Mouse (Mus musculus) embryonic facial prominence, embryonic 11.5 days (tissue): Measurements from ENCODE around the gene Otog. TPM values are rescaled to one million over a fixed set of nuclear protein-coding genes. Genes with fewer than 3 reads are reported as not detected.

Experiments
- ATAC-seq: fragments of 200-750 bp; cut with Nextera tagmentation; replicated peaks from 2 replicates; pipeline ENCODE4 v1.8.0; 2017; ENCODE audit warnings: low read depth; ENCODE audit not compliant: insufficient number of reproducible peaks, low FRiP score, low TSS enrichment
- DNase-seq: peaks from one replicate; pipeline ENCODE4 v3.0.0-alpha.2; 2015; ENCODE audit warnings: low spot score
- H3K27ac ChIP-seq: fragments of 300-500 bp; sonication (generic); replicated peaks from 2 replicates; pipeline ENCODE4 v1.5.1; 2014; ENCODE audit warnings: mild to moderate bottlenecking, low read depth, low read length, control low read depth
- H3K27me3 ChIP-seq: fragments of 300-500 bp; sonication (generic); 2 replicates; pipeline ENCODE4 v1.6.1; 2014; ENCODE audit warnings: mild to moderate bottlenecking, low read length, moderate library complexity, mixed read lengths; ENCODE audit not compliant: control insufficient read depth, insufficient read depth
- H3K36me3 ChIP-seq: fragments of 300-500 bp; sonication (generic); replicated peaks from 2 replicates; pipeline ENCODE4 v1.6.1; 2014; ENCODE audit warnings: low read depth, mild to moderate bottlenecking, low read length, moderate library complexity, mixed read lengths; ENCODE audit not compliant: control insufficient read depth, insufficient read depth
- H3K4me1 ChIP-seq: fragments of 300-500 bp; sonication (generic); 2 replicates; pipeline ENCODE4 v1.6.1; 2014; ENCODE audit warnings: low read length, mixed read lengths; ENCODE audit not compliant: control insufficient read depth, insufficient read depth
- H3K4me2 ChIP-seq: fragments of 300-500 bp; sonication (generic); 2 replicates; pipeline ENCODE4 v1.6.1; 2014; ENCODE audit warnings: low read depth, mild to moderate bottlenecking, control low read depth, low read length, moderate library complexity
- H3K4me3 ChIP-seq: fragments of 300-500 bp; sonication (generic); 2 replicates; pipeline ENCODE4 v1.5.1; 2014; ENCODE audit warnings: low read depth, low read length, control low read depth
- H3K9ac ChIP-seq: fragments of 300-500 bp; sonication (generic); replicated peaks from 2 replicates; pipeline ENCODE4 v1.6.1; 2014; ENCODE audit warnings: mild to moderate bottlenecking, control low read depth, low read length
- H3K9me3 ChIP-seq: fragments of 300-500 bp; sonication (generic); replicated peaks from 2 replicates; pipeline ENCODE4 v1.6.1; 2016; ENCODE audit warnings: mild to moderate bottlenecking, low read length, inconsistent platforms, mixed read lengths; ENCODE audit not compliant: control insufficient read depth
- WGBS: fragments of 180-500 bp; shearing (Covaris S2); extraction: QIAGEN DNeasy Blood & Tissue Kit; methylation state at CpG from one replicate; pipeline ENCODE4 v1.1.7; 2014; 5-methylcytosine and 5-hydroxymethylcytosine counted together
- polyA plus RNA-seq: library from polyadenylated mRNA; unstranded; fragments of >200 nt; fragmentation: Nextera tagmentation; extraction: Ambion mirVana; gene quantifications from 2 replicates; pipeline ENCODE4 v1.2.1, GENCODE M21; 2014

Otog gene
- polyA plus RNA-seq, 1 experiment from 2014 or later, result 0.21 TPM

DNA sequence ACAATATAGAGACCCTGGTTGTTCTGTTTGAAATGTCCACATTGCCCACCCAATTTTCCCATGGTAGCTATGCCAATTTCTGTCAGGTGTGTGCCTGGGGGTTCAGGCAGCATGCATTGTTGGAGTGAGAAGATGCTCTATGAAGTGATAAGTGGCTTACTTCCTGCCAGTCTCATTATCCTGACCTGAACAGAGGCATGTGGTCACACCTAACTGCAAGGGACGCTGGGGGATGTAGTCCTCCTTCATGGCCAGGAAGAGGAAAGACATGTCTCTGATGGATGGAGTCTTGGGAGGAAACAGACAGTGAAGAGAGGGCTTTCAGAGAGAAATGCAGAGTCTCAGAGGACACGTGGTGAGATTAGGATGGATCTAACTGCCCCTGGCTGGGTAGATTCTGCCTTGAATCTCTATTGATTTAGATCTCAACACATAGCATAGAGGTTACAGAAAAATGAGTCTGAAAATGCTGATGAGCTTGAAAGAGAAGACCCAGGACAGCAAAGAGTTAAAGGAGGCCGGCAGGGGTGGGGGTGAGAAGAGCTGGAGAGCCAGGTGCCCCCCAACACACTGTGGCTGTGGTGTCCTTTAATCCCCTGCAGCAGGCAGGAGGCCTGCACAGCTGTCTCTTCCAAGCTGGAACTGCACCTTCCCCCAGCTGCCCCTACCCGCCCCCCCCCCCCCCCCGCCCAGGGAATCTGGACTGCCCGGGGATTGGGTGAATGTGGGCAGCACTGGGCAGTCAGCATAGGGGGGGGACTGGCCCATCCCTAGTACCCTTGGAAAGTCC lies 73.6 kb downstream of the Otog start:
- 43% methylated on average over 6 of the region's 6 CpGs for WGBS

DNA sequence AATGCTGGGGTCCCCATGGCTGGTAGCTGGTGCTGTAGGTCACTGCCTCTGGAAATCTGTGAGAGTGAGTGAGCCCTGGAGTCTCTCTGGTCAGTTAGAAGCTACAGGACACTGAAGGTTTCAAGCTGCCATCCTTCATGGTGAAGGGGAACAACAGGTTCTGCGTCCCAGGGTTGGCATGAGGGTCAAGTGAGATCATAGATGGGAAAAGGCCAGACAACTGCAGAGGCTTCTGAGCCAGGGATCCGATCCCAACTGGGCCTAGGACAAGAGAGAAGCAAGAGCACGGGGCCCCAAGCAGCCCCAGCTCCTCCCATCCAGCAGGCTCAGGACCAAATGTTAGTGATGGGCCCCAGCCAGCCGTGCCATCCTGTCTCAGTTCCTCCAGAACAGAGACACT lies 74.9 kb downstream of the Otog start:
- Histone ChIP-seq H3K4me3 (no peak overlapping the region), H3K4me2 (no peak overlapping the region), H3K27ac (no peak overlapping the region), H3K36me3 (no peaks in the 10 kb centered on the region), H3K27me3 (no peaks in the 10 kb centered on the region; the same call in 1 of the 2 replicates), H3K9me3 (no peaks in the 10 kb centered on the region), H3K4me1 (peaks cover 3% of the 10 kb centered on the region; the same call in 1 of the 2 replicates), H3K9ac (no peak overlapping the region)
- 74% methylated on average over 4 of the region's 4 CpGs for WGBS
- ATAC-seq (no peak), DNase-seq (no peak)

More for the DNA sequence above, 73.6 kb downstream of the Otog start:
- ATAC-seq (no peak), DNase-seq (no peak)
- no peaks in the 10 kb centered on the region; the same call in 1 of the 2 replicates for H3K27me3 ChIP-seq
- H3K9me3 ChIP-seq, result no peaks in the 10 kb centered on the region
- no peak overlapping the region for H3K27ac ChIP-seq
- H3K4me2 ChIP-seq, result no peak overlapping the region
- no peak overlapping the region for H3K4me3 ChIP-seq
- peaks cover 3% of the 10 kb centered on the region; the same call in 1 of the 2 replicates for H3K4me1 ChIP-seq
- H3K9ac ChIP-seq, result no peak overlapping the region
- H3K36me3 ChIP-seq, result no peaks in the 10 kb centered on the region

DNA sequence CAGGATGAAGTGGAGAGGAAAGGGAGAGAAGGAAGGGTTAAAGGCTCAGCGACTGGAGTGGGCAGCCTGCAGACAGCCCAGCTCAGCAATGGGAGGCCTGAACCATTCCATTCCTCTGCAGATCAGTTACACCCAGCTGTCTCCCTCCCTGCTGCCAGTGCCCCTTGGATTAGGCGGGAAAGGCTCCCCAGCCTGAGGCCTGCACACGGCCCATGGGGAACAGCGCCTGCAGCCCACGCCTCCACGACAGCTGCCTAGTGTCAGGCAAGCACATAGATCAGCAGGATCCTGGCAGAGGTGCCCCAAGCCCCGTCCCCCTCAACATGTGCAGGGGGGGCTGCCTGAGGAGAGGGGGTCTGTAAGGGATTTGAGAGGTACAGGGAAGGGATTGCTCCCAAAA lies 76.2 kb downstream of the Otog start:
- Histone ChIP-seq H3K9ac (0 out of 2 replicates have a peak overlapping the region, but pooled peaks have one; percentile 22), H3K4me3 (no peak overlapping the region), H3K27ac (no peak overlapping the region), H3K36me3 (no peaks in the 10 kb centered on the region), H3K27me3 (no peaks in the 10 kb centered on the region; the same call in 1 of the 2 replicates), H3K4me1 (peaks cover 3% of the 10 kb centered on the region; the same call in 1 of the 2 replicates), H3K9me3 (no peaks in the 10 kb centered on the region), H3K4me2 (no peak overlapping the region)
- 11% methylated on average over 7 of the region's 7 CpGs for WGBS
- DNase-seq (peak; percentile 44), ATAC-seq (peak; percentile 59; the same call in 1 of the 2 replicates)

DNA sequence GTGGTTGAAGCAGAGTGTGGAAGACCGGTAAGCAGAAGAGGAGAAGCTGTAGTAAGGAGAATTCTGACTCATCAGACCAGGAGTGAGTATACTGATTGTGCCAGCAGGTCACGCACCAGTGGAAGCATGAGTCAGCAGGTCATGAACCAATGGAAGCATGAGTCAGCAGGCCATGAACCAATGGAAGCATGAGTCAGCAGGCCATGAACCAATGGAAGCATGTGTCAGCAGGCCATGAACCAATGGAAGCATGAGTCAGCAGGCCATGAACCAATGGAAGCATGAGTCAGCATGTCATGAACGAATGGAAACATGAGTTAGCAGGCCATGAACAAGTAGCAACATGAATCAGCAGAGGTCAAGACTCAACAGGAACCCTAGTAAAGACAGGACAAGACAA lies 80.5 kb downstream of the Otog start:
- WGBS, result 93% methylated on average over 3 of the region's 3 CpGs
- ATAC-seq, result no peak

DNA sequence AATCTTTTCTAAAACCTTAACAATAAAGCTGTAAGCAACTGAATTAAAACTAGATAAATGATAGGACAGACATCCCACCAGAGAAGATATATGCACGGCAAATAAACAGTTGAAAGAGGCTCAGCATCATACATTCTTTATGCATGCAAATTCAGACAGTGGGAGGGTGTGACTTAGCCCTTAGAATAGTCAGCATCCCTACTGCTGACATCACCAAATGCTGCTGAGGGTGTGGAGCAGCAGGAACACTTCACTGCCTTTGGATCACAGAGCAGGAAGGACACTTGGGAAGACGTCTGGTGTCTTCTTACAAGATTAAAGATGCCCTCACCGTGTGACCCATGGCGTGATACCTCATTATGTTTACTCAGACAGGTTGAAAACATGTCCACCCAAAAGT lies 87.1 kb downstream of the Otog start:
- no peak overlapping the region for H3K9ac ChIP-seq
- no peak overlapping the region for H3K4me2 ChIP-seq
- ATAC-seq (no peak), DNase-seq (no peak)
- H3K4me1 ChIP-seq, result no peaks in the 10 kb centered on the region
- no peaks in the 10 kb centered on the region for H3K27me3 ChIP-seq
- 64% methylated on average over 4 of the region's 4 CpGs for WGBS
- no peaks in the 10 kb centered on the region for H3K9me3 ChIP-seq
- H3K36me3 ChIP-seq, result no peaks in the 10 kb centered on the region
- no peak overlapping the region for H3K4me3 ChIP-seq
- H3K27ac ChIP-seq, result no peak overlapping the region

More for the DNA sequence above, 80.5 kb downstream of the Otog start:
- Histone ChIP-seq H3K27me3 (no peaks in the 10 kb centered on the region), H3K9me3 (no peaks in the 10 kb centered on the region), H3K9ac (no peak overlapping the region), H3K36me3 (no peaks in the 10 kb centered on the region), H3K4me1 (no peaks in the 10 kb centered on the region), H3K4me2 (no peak overlapping the region), H3K27ac (no peak overlapping the region), H3K4me3 (no peak overlapping the region)
- no peak for DNase-seq

DNA sequence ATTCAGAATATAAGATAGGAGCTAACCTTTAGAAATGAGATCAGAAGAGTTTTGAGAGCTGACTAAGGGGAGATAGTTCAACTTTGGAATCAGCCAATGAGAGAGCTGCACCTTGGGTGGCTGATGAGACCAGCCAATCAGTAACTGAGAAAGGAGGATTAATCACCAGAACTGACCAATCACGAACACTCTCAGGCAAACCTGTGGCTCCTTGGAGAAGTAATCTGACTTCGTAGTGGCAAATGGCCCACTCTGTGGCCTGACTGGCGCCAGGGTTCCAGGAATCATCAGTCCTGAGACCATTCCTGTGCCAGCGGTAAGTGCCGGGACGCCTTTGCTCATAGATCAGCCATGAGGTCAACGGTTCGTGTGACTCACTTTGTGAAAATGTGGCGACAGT lies 96.6 kb downstream of the Otog start:
- DNase-seq (no peak), ATAC-seq (no peak)
- 85% methylated on average over 9 of the region's 9 CpGs for WGBS

DNA sequence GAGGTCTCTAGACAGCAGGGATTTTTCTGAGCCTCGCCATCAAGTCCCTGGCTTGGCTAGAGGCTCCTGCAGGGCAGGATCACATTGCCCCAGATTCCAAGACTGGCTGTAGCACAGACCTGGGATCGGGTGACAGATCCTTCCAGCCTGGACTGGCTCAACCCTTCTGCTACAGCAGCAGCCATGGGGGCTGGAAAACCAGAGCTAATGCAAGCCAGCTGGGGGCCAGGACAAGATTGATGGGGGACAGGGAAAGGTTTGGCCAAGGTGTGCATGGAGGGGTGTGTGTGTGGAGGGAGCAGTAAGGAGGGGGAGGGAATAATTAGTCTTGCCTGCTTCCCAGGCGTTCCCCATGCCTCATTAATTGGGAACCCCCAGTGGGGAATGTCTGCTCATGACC lies 99.0 kb downstream of the Otog start:
- no peaks in the 10 kb centered on the region for H3K9me3 ChIP-seq
- no peak overlapping the region for H3K4me2 ChIP-seq
- no peaks in the 10 kb centered on the region for H3K36me3 ChIP-seq
- H3K27ac ChIP-seq, result no peak overlapping the region
- H3K4me3 ChIP-seq, result no peak overlapping the region
- H3K9ac ChIP-seq, result no peak overlapping the region
- DNase-seq, result peak; percentile 60
- H3K4me1 ChIP-seq, result peaks cover 3% of the 10 kb centered on the region; the same call in 1 of the 2 replicates
- 25% methylated on average over 3 of the region's 3 CpGs for WGBS
- no peaks in the 10 kb centered on the region for H3K27me3 ChIP-seq
- peak; percentile 67 for ATAC-seq

More for the DNA sequence above, 96.6 kb downstream of the Otog start:
- no peak overlapping the region for H3K4me3 ChIP-seq
- H3K27me3 ChIP-seq, result no peaks in the 10 kb centered on the region
- H3K4me2 ChIP-seq, result no peak overlapping the region
- H3K27ac ChIP-seq, result no peak overlapping the region
- H3K9ac ChIP-seq, result no peak overlapping the region
- peaks cover 3% of the 10 kb centered on the region; the same call in 1 of the 2 replicates for H3K4me1 ChIP-seq
- no peaks in the 10 kb centered on the region for H3K9me3 ChIP-seq
- H3K36me3 ChIP-seq, result no peaks in the 10 kb centered on the region

DNA sequence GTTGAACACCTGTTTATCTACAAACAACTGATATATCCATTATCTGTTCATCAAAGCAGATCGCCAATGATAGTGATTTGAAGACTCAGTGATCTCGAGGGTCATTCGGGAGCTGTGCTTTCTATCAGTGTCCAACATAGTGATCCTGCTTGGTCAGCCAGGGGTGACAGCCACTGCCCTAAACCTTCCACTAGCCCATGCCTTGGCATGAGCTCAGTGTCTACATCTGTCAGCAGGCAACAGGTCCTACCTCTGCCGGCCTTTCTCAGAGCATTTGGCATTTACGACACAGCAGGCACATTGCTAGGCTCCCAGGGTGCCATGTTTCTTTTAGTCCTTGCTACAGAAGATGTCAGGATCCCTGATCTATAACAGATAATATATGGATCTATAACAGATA lies 99.5 kb downstream of the Otog start:
- Histone ChIP-seq H3K27me3 (no peaks in the 10 kb centered on the region), H3K36me3 (no peaks in the 10 kb centered on the region), H3K27ac (no peak overlapping the region), H3K4me2 (no peak overlapping the region), H3K4me1 (peaks cover 3% of the 10 kb centered on the region; the same call in 1 of the 2 replicates), H3K9ac (no peak overlapping the region), H3K4me3 (no peak overlapping the region), H3K9me3 (no peaks in the 10 kb centered on the region)
- DNase-seq, result no peak
- ATAC-seq, result no peak
- 76% methylated on average over 5 of the region's 5 CpGs for WGBS
